Mouse (Mus musculus): ENCODE results near the gene Gm44790. TPM values are rescaled to one million over a fixed set of nuclear protein-coding genes. Genes with fewer than 3 reads are reported as not detected.

Gm44790 gene
- total RNA-seq, 2 experiments from 2014 or later = not detected

Other genes starting within 250 kb of the Gm44790 start
- gene Tgfa, start 231.4 kb upstream of the Gm44790 start, total RNA-seq (2015; ENCODE audit: low replicate concordance) = not detected in 2 replicates
- gene Tgfa, start 231.4 kb upstream of the Gm44790 start, total RNA-seq (2017; ENCODE audit: low replicate concordance) = not detected in 2 replicates
- gene Fam136a, start 61.0 kb upstream of the Gm44790 start, total RNA-seq (2015; ENCODE audit: low replicate concordance) = 1.5 and 6.7 TPM in 2 replicates
- 6.6 and 8.1 TPM in 2 replicates for gene Fam136a, start 61.0 kb upstream of the Gm44790 start, total RNA-seq (2017; ENCODE audit: low replicate concordance)
- gene Snrpg, start 55.4 kb upstream of the Gm44790 start, total RNA-seq (2015; ENCODE audit: low replicate concordance) = 41.4 and 60.7 TPM in 2 replicates
- gene Snrpg, start 55.4 kb upstream of the Gm44790 start, total RNA-seq (2017; ENCODE audit: low replicate concordance) = 11.2 and 26.3 TPM in 2 replicates
- gene Pcyox1, start 29.5 kb upstream of the Gm44790 start, total RNA-seq (2015; ENCODE audit: low replicate concordance) = 3.1 and 9.4 TPM in 2 replicates
- 14.9 and 22.7 TPM in 2 replicates for gene Pcyox1, start 29.5 kb upstream of the Gm44790 start, total RNA-seq (2017; ENCODE audit: low replicate concordance)
- 31.1 and 36.5 TPM in 2 replicates for gene Tia1, start 22.4 kb upstream of the Gm44790 start, total RNA-seq (2015; ENCODE audit: low replicate concordance)
- gene Tia1, start 22.4 kb upstream of the Gm44790 start, total RNA-seq (2017; ENCODE audit: low replicate concordance) = 15.2 and 16.2 TPM in 2 replicates
- 22.5 and 28.2 TPM in 2 replicates for gene C87436, start 11.7 kb downstream of the Gm44790 start, total RNA-seq (2015; ENCODE audit: low replicate concordance)
- 13.7 and 26.9 TPM in 2 replicates for gene C87436, start 11.7 kb downstream of the Gm44790 start, total RNA-seq (2017; ENCODE audit: low replicate concordance)
- gene Pcbp1, start 99.7 kb downstream of the Gm44790 start, total RNA-seq (2015; ENCODE audit: low replicate concordance) = 83.2 and 88.2 TPM in 2 replicates
- gene Pcbp1, start 99.7 kb downstream of the Gm44790 start, total RNA-seq (2017; ENCODE audit: low replicate concordance) = 20.1 and 35.3 TPM in 2 replicates
- 6.1 and 10.2 TPM in 2 replicates for gene Asprv1, start 201.5 kb downstream of the Gm44790 start, total RNA-seq (2015; ENCODE audit: low replicate concordance)
- 0.28 and 1.4 TPM in 2 replicates for gene Asprv1, start 201.5 kb downstream of the Gm44790 start, total RNA-seq (2017; ENCODE audit: low replicate concordance)
- gene Mxd1, start 242.5 kb downstream of the Gm44790 start, total RNA-seq (2015; ENCODE audit: low replicate concordance) = 323 and 336 TPM in 2 replicates
- gene Mxd1, start 242.5 kb downstream of the Gm44790 start, total RNA-seq (2017; ENCODE audit: low replicate concordance) = 573 and 620 TPM in 2 replicates

Measured in erythroblast, adult 5-6 weeks (primary cell).